ENCODE assay signal across 24 mouse cellular contexts in the genomic region with DNA sequence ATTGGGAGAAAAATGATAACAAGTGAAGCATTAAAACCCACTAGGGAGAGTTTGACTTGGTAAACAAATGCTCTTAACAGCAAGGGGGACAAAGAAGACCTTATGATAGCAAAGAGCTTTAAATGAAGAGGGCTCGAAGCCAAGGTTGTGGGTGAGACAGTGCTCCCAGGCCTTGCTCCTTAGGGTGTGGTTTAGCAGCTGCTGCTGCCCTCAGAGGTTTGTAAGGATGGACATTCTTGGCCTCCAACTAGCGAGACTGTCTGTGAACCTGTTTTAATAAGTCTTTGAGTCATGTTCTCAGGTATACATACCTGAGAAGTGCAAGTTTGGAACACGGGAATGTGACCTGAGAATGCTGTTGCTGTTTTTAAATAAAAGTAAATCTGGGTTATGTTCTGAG. TPM values are rescaled to one million over a fixed set of nuclear protein-coding genes. Genes with fewer than 3 reads are reported as not detected.
DNase-seq lines count a peak whose midpoint lies in the region; ATAC-seq and TF ChIP-seq lines count a peak whose summit lies in the region.
"Had no signal": no experiment of that assay in that cellular context is flagged by ENCODE, and none has a peak within 500 bp of the region (broad histone marks: within the 10 kb centered on the region; RNA-seq: fewer than 3 reads in every experiment).

No protein-coding gene starts in this region.

- H3K4me1 ChIP-seq in intestine, embryonic 14.5 days (replicated peaks; ENCODE audit: control insufficient read depth, insufficient read depth, low read length): peaks cover 13% of the 10 kb centered on the region
- H3K4me1 ChIP-seq in intestine, embryonic 15.5 days (replicated peaks): 0 out of 2 replicates have a peak, but pooled peaks cover 9% of the 10 kb centered on the region
- H3K4me1 ChIP-seq in midbrain, postnatal 0 days (ENCODE audit: insufficient read depth, low read length): peaks cover 9% of the 10 kb centered on the region

- H3K36me3 ChIP-seq in intestine, embryonic 14.5 days (ENCODE audit: control insufficient read depth, insufficient read depth, low read length): no peaks in the 10 kb centered on the region
- H3K36me3 ChIP-seq in intestine, embryonic 15.5 days: no peaks in the 10 kb centered on the region
- H3K36me3 ChIP-seq in myocyte (ENCODE audit: control insufficient read depth, insufficient read depth): no peaks in the 10 kb centered on the region
- H3K36me3 ChIP-seq in midbrain, postnatal 0 days (ENCODE audit: insufficient read depth, low read length): no peaks in the 10 kb centered on the region
- H3K36me3 ChIP-seq: embryonic facial prominence, embryonic 10.5 days; embryonic facial prominence, embryonic 12.5 days; forebrain, embryonic 12.5 days; G1E had no signal

- 67% methylated on average over 3 of the region's 3 CpGs for WGBS in intestine, embryonic 14.5 days
- WGBS in intestine, embryonic 15.5 days: 69% methylated on average over 3 of the region's 3 CpGs
- 81% methylated on average over 3 of the region's 3 CpGs for WGBS in midbrain, postnatal 0 days

- H3ac ChIP-seq in myocyte (ENCODE audit: control insufficient read depth, insufficient read length): no peak overlapping the region

- DNase-seq in heart, adult 11 months: peak; percentile 51
- no peak for DNase-seq in heart, adult 8-10 months (ENCODE audit: low spot score)
- peak; percentile 38 for DNase-seq in intestine, embryonic 14.5 days (ENCODE audit: low spot score)
- no peak for DNase-seq in midbrain, postnatal 0 days (ENCODE audit: low spot score)
- DNase-seq: adrenal gland, adult 8-10 months; adrenal gland, postnatal 14 days; adrenal gland, postnatal 36 days; cerebellum, adult 11-12 months; cerebellum, adult 2 months; cerebellum, adult 9-10 months; cerebellum, postnatal 10 days; cerebellum, postnatal 25 days had no signal

- TF ChIP-seq POLR2A in myocyte (IDR thresholded peaks at IDR 0.05; ENCODE audit: insufficient read length, low read depth): no peak

- H3K9ac ChIP-seq in intestine, embryonic 14.5 days (ENCODE audit: low read length): no peak overlapping the region
- no peak overlapping the region for H3K9ac ChIP-seq in intestine, embryonic 15.5 days
- H3K9ac ChIP-seq in midbrain, postnatal 0 days (replicated peaks; ENCODE audit: low read length, poor library complexity, severe bottlenecking): no peak overlapping the region
- H3K9ac ChIP-seq: embryonic facial prominence, embryonic 12.5 days; forebrain, embryonic 12.5 days had no signal

- H3K27ac ChIP-seq in intestine, embryonic 14.5 days (ENCODE audit: low read depth): no peak overlapping the region
- no peak overlapping the region for H3K27ac ChIP-seq in intestine, embryonic 15.5 days
- H3K27ac ChIP-seq in midbrain, postnatal 0 days (ENCODE audit: low read depth, low read length): no peak overlapping the region
- H3K27ac ChIP-seq: embryonic facial prominence, embryonic 10.5 days; embryonic facial prominence, embryonic 12.5 days; forebrain, embryonic 12.5 days had no signal

- no peak overlapping the region for H3K4me3 ChIP-seq in intestine, embryonic 14.5 days (ENCODE audit: low read depth, low read length)
- H3K4me3 ChIP-seq in intestine, embryonic 15.5 days (replicated peaks): no peak overlapping the region
- no peak overlapping the region for H3K4me3 ChIP-seq in myocyte
- H3K4me3 ChIP-seq in midbrain, postnatal 0 days (ENCODE audit: low read depth, low read length): no peak overlapping the region
- H3K4me3 ChIP-seq: embryonic facial prominence, embryonic 10.5 days; embryonic facial prominence, embryonic 12.5 days; forebrain, embryonic 12.5 days had no signal

- H3K9me3 ChIP-seq in intestine, embryonic 14.5 days (ENCODE audit: control insufficient read depth, low read length): no peaks in the 10 kb centered on the region
- no peaks in the 10 kb centered on the region for H3K9me3 ChIP-seq in intestine, embryonic 15.5 days
- H3K9me3 ChIP-seq in midbrain, postnatal 0 days (ENCODE audit: low read length): no peaks in the 10 kb centered on the region
- H3K9me3 ChIP-seq: embryonic facial prominence, embryonic 10.5 days; embryonic facial prominence, embryonic 12.5 days; forebrain, embryonic 12.5 days; G1E had no signal

- no peak for ATAC-seq in intestine, embryonic 14.5 days (replicated peaks; ENCODE audit: low FRiP score, low TSS enrichment, low read depth)
- ATAC-seq in intestine, embryonic 15.5 days: no peak
- no peak for ATAC-seq in midbrain, postnatal 0 days (ENCODE audit: low FRiP score)
- ATAC-seq: activated CD4-positive, CD25-positive, alpha-beta regulatory T cell, adult 4 months; CD4-positive, CD25-positive, alpha-beta regulatory T cell, adult 4 months; forebrain, embryonic 14.5 days; forebrain, embryonic 16.5 days; Patski had no signal

- peaks cover 21% of the 10 kb centered on the region for H3K79me2 ChIP-seq in myocyte (ENCODE audit: control insufficient read depth, insufficient read depth)

- H3K27me3 ChIP-seq in intestine, embryonic 14.5 days (replicated peaks; ENCODE audit: control insufficient read depth, insufficient read depth, low read length): no peaks in the 10 kb centered on the region
- H3K27me3 ChIP-seq in intestine, embryonic 15.5 days (replicated peaks): no peaks in the 10 kb centered on the region
- no peaks in the 10 kb centered on the region for H3K27me3 ChIP-seq in myocyte (ENCODE audit: control insufficient read depth, insufficient read depth, insufficient read length)
- no peaks in the 10 kb centered on the region for H3K27me3 ChIP-seq in midbrain, postnatal 0 days (ENCODE audit: insufficient read depth, low read length)
- H3K27me3 ChIP-seq: CH12.LX; embryonic facial prominence, embryonic 12.5 days; Patski had no signal

- no peak overlapping the region for H3K4me2 ChIP-seq in intestine, embryonic 14.5 days (ENCODE audit: low read length)
- H3K4me2 ChIP-seq in intestine, embryonic 15.5 days (replicated peaks): no peak overlapping the region
- peak overlapping the region; percentile 55 for H3K4me2 ChIP-seq in myocyte (ENCODE audit: low read depth)
- H3K4me2 ChIP-seq in midbrain, postnatal 0 days (ENCODE audit: low read depth, low read length, poor library complexity, severe bottlenecking): no peak overlapping the region
- H3K4me2 ChIP-seq: embryonic facial prominence, embryonic 12.5 days; forebrain, embryonic 12.5 days had no signal

- no peak for TF ChIP-seq CTCF in midbrain, postnatal 0 days (IDR thresholded peaks at IDR 0.05)

TF ChIP-seq in myocyte, 11 proteins besides CTCF, POLR2A, EP300 and RAD21:
- TF ChIP-seq E2F4 (IDR thresholded peaks at IDR 0.05; ENCODE audit: insufficient read depth): no peak
- peak in 2 of 3 experiments; percentile 53 to 87 for TF ChIP-seq MYOG (IDR thresholded peaks at IDR 0.05; ENCODE audit: control insufficient read depth in 1 of 3, insufficient read depth in 1 of 3, insufficient read length in 2 of 3, low read depth in 2 of 3)
- TF ChIP-seq CEBPB (IDR thresholded peaks at IDR 0.05; ENCODE audit: insufficient read depth, poor library complexity, severe bottlenecking): no peak
- TF ChIP-seq REST (IDR thresholded peaks at IDR 0.05; ENCODE audit: insufficient read depth, insufficient read length): no peak
- no peak for TF ChIP-seq MAX (IDR thresholded peaks at IDR 0.05; ENCODE audit: low read depth)
- no peak for TF ChIP-seq TCF3 (IDR thresholded peaks at IDR 0.05; ENCODE audit: insufficient read length, low read depth)
- no peak for TF ChIP-seq SRF (IDR thresholded peaks at IDR 0.05; ENCODE audit: control insufficient read depth, insufficient read length, low read depth)
- TF ChIP-seq USF1 (IDR thresholded peaks at IDR 0.05; ENCODE audit: low read depth): no peak
- TF ChIP-seq POLR2AphosphoS2 (IDR thresholded peaks at IDR 0.05; ENCODE audit: insufficient read length, low read depth): no peak
- TF ChIP-seq TCF12 (IDR thresholded peaks at IDR 0.05; ENCODE audit: insufficient read depth, poor library complexity, severe bottlenecking): peak; percentile 57
- TF ChIP-seq MYOD1 (IDR thresholded peaks at IDR 0.05; ENCODE audit: control insufficient read depth in 1 of 3, insufficient read length in 2 of 3, low read depth in 2 of 3): peak in 2 of 3 experiments; percentile 85 to 94

RNA-seq across cellular contexts. Expression of a gene that starts 2.6 kb away (rescaled TPM):
- 10 to 100 TPM in 3 of 4 experiments, 1 to 10 TPM in 1; 10.0 to 15.6 (median 11.0) TPM for total RNA-seq in heart, adult 8-10 months (2022)
- 33.9 and 38.8 TPM in 2 replicates for polyA plus RNA-seq in intestine, embryonic 14.5 days (2014; fragmentation: Nextera tagmentation; extraction: Ambion mirVana)
- 29.0 and 32.7 TPM in 2 replicates for polyA plus RNA-seq in intestine, embryonic 15.5 days (2015; fragmentation: Nextera tagmentation; extraction: Ambion mirVana)
- 7.6 TPM for polyA plus RNA-seq in myocyte (2012; fragmentation: generic; extraction: Trizol)
- 17.7 and 30.5 TPM in 2 replicates for total RNA-seq in midbrain, postnatal 0 days (2014; rRNA removed)
- polyA plus RNA-seq in midbrain, postnatal 0 days (2015; fragmentation: Nextera tagmentation; extraction: Ambion mirVana): 26.6 and 40.8 TPM in 2 replicates

Comparison
In these comparisons a context has a peak if more than half of its experiments do, and no peak if none do; other contexts are left out.
1. DNase-seq: peak in heart, adult 11 months (single experiment) and intestine, embryonic 14.5 days (single experiment); none in heart, adult 8-10 months (single experiment) and midbrain, postnatal 0 days (single experiment).